Mouse (Mus musculus): ENCODE results near the gene Olfr146.

Gene Olfr146

DNA sequence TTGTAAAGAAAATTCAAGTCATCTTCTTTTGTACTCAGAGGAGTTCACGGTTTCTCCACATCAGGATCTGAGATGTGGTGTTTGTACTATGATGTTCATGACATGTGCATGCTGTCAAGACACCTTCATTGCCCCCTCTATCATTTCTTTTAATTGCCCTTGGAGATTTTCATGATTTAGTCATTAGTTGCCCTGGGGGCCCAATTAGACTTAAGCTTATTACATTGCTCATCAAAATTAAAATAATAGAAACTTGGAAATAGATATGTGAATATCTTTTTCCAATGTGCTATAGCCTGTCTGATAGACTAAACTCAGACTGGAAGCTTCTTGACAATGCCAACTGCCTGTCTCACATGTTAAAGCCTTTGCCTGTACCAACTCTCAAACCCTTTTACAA lies at the start of gene Olfr146:
Olfr146 (minus strand) TSS at position 101 of the 400 bp plus-strand sequence.
- no peak for DNase-seq

DNA sequence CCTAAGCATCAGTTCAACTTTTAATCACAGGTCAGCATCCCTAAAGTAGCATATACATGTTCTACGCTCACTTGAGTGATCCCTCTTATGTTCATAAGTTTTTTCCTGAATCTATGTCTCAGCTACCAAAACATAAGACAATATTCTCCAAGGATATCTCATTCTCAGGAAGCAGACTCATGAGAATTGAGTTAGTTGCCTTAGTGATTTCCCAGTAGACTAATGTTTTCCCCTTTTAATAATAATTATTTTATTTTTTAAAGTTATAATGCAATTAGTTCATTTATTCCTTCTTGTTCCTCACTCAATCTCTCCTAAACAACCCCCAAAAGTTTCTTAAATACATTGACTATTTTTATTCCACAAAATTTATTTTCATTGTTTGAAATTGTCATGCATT lies 41.7 kb upstream of the Olfr146 start, which contains the start of gene Olfr937:
Olfr937 (minus strand) TSS at position 101 of the 400 bp plus-strand sequence.
- no peak for DNase-seq

- no peak for DNase-seq
Observed at GRCm38 (mm10) chr9:38999583-38999982, 23.6 kb downstream of the Olfr146 start, which contains the start of gene Olfr935. Olfr935 (minus strand) TSS chr9:38999683.

DNA sequence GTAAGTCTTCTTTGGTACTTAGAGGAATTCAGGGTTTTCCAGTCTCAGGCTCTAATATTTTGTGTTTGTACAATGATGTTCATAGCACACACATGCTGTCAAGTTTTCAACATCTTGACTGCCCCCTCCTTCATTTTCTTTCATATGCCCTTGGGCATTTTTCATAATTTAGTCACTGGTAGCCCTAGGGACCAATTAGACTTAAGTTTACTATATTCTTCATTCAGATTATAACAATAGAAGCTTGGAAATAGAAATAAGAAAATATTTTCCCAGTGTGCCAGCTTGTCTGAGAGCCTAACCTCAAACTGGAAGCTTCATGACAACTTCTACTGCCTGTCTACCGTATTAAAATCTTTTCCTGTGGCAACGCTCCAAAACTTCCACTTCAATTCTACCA lies 35.0 kb downstream of the Olfr146 start, which contains the start of gene Olfr934:
Olfr934 (minus strand) TSS at position 101 of the 400 bp plus-strand sequence.
- no peak for DNase-seq

- DNase-seq: no peak
Observed at GRCm38 (mm10) chr9:38972013-38972412, 51.2 kb downstream of the Olfr146 start, which contains the start of gene Olfr933. Olfr933 (plus strand) TSS chr9:38972313.
